Mouse (Mus musculus) ES-Bruce4 (cell line): ENCODE data around the gene C1ra. TPM values are rescaled to one million over a fixed set of nuclear protein-coding genes. Genes with fewer than 3 reads are reported as not detected.
"Not testable (repeated sequence)": the region's sequence is repeated elsewhere in the genome, so short reads cannot be mapped to it uniquely, and the experiment has no call there.

Experiments used
- H3K27ac ChIP-seq: 2 replicates; pipeline ENCODE4 v1.5.1; 2012; ENCODE audit warnings: low read length, inconsistent platforms; ENCODE audit not compliant: insufficient read depth
- H3K27me3 ChIP-seq: 2 replicates; pipeline ENCODE4 v1.6.1; 2012; ENCODE audit warnings: mild to moderate bottlenecking, low read length, inconsistent platforms; ENCODE audit not compliant: control insufficient read depth, poor library complexity, insufficient read depth, severe bottlenecking
- H3K36me3 ChIP-seq: 2 replicates; pipeline ENCODE4 v1.6.1; 2012; ENCODE audit warnings: inconsistent platforms, mild to moderate bottlenecking, low read length, moderate library complexity; ENCODE audit not compliant: control insufficient read depth, poor library complexity, insufficient read depth, severe bottlenecking
- H3K4me1 ChIP-seq: one replicate; pipeline ENCODE4 v1.8.1; 2011; ENCODE audit warnings: low read length; ENCODE audit not compliant: control insufficient read depth, insufficient read depth
- H3K4me3 ChIP-seq: 2 replicates; pipeline ENCODE4 v1.5.1; 2011; ENCODE audit warnings: low read depth, mild to moderate bottlenecking, low read length
- H3K9ac ChIP-seq: 2 replicates; pipeline ENCODE4 v1.6.1; 2012; ENCODE audit warnings: low read depth, mild to moderate bottlenecking, inconsistent platforms; ENCODE audit not compliant: poor library complexity, severe bottlenecking
- H3K9me3 ChIP-seq: replicated peaks from 2 replicates; pipeline ENCODE4 v1.6.1; 2012; ENCODE audit warnings: mild to moderate bottlenecking, low read length, inconsistent platforms; ENCODE audit not compliant: control insufficient read depth, poor library complexity, insufficient read depth, severe bottlenecking
- CTCF ChIP-seq: IDR thresholded peaks from one replicate; pipeline ENCODE4 v1.8.1; 2011; ENCODE audit warnings: low read depth, low read length
- EP300 ChIP-seq: IDR thresholded peaks from 2 replicates; pipeline ENCODE4 v1.6.1; 2011; ENCODE audit warnings: low read depth, low read length; ENCODE audit not compliant: insufficient read depth
- POLR2A ChIP-seq: IDR thresholded peaks from one replicate; pipeline ENCODE4 v1.8.1; 2011; ENCODE audit warnings: low read length; ENCODE audit not compliant: insufficient read depth
- polyA plus RNA-seq: library from polyadenylated mRNA; stranded (reverse); fragments of >200 nt; gene quantifications from 2 replicates; pipeline ENCODE4 v1.2.4, GENCODE M21; 2011; ENCODE audit warnings: low read depth; ENCODE audit not compliant: missing spikeins, insufficient read depth, insufficient read length

C1ra gene
- polyA plus RNA-seq, 1 experiment = 0.27 TPM

DNA sequence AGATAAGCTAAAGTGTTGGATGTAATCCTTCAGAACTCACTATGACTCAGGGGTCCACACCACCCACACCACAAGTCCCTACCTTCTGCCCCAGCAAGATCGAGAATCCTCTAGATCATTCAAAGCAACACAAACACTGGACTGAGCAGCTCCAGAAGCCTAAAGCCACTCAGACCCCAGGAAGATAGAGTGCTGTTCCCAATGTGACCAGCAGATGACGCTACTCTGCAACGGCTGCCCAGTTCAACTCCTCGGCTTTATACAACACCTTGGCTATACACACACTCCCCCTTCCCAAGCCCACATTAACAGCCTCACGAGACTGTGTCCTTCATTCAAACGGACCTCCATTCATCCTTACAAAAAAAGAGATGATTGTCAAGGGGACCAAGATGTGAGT lies 39.4 kb upstream of the C1ra start:
- TF ChIP-seq EP300 (no peak), POLR2A (no peak), CTCF (peak; percentile 99)
- H3K9me3 ChIP-seq = no peaks in the 10 kb centered on the region
- H3K4me1 ChIP-seq = peaks cover 2% of the 10 kb centered on the region
- H3K36me3 ChIP-seq = peaks cover 6% of the 10 kb centered on the region; the same call in 1 of the 2 replicates
- no peak overlapping the region for H3K4me3 ChIP-seq
- H3K9ac ChIP-seq = peak overlapping the region; percentile 92; the same call in 1 of the 2 replicates
- H3K27ac ChIP-seq = no peak overlapping the region
- no peaks in the 10 kb centered on the region for H3K27me3 ChIP-seq

DNA sequence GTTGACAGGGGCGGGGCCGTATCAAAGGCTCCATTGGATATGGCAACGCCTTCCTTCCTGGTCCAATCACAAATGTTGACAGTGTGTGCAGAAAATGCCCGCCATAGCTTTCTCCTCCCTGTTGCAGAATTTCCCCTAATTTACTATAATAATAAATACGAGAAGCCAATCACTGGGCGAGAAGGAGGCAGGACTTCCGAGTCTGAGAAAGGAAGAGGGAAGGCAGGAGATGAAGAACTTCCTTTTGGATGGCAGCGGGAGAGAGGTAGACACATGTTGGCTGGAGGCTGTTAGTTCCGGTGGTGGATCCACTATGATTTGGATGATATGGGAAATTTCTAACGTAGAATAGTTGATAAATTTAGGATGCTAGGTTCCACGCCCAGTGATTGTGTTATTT lies 37.6 kb upstream of the C1ra start:
- peak overlapping the region; percentile 92 for H3K9ac ChIP-seq
- H3K27me3 ChIP-seq = no peaks in the 10 kb centered on the region
- H3K4me1 ChIP-seq = peaks cover 2% of the 10 kb centered on the region
- H3K36me3 ChIP-seq = peaks cover 6% of the 10 kb centered on the region; the same call in 1 of the 2 replicates
- H3K9me3 ChIP-seq = no peaks in the 10 kb centered on the region
- peak overlapping the region; percentile 98 for H3K4me3 ChIP-seq
- TF ChIP-seq CTCF (no peak), EP300 (no peak), POLR2A (no peak)
- peak overlapping the region; percentile 68 for H3K27ac ChIP-seq

DNA sequence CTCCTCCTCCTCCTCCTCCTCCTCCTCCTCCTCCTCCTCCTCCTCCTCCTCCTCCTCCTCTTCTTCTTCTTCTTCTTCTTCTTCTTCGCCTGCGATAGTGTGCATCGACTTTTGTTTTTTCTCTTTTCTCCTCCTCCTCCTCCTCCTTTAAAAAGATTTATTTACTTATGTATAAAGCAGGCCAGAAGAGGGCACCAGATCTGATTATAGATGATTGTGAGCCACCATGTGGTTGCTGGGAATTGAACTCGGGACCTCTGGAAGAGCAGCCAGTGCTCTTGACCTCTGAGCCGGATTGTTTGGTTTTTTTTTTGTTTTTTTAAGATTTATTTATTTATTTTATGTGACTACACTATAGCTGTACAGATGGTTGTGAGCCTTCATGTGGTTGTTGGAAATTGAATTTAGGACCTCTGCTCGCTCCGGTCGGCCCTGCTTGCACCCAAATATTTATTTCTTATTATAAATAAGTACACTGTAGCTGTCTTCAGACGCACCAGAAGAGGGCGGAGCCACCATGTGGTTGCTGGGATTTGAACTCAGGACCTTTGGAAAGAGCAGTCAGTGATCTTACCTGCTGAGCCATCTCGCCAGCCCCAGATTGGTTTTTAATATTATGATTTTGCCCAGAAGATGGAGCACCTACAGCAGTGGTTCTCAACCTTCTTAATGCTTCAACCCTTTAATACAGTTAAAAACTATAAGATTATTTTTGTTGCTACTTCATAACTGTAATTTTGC lies 36.7 kb upstream of the C1ra start:
- Histone ChIP-seq H3K27ac (peak overlapping the region; percentile 71; the same call in 1 of the 2 replicates), H3K4me3 (peak overlapping the region; percentile 98), H3K9ac (peak overlapping the region; percentile 92)
- H3K4me1 ChIP-seq, H3K27me3 ChIP-seq, H3K9me3 ChIP-seq, H3K36me3 ChIP-seq: not testable (repeated sequence)

DNA sequence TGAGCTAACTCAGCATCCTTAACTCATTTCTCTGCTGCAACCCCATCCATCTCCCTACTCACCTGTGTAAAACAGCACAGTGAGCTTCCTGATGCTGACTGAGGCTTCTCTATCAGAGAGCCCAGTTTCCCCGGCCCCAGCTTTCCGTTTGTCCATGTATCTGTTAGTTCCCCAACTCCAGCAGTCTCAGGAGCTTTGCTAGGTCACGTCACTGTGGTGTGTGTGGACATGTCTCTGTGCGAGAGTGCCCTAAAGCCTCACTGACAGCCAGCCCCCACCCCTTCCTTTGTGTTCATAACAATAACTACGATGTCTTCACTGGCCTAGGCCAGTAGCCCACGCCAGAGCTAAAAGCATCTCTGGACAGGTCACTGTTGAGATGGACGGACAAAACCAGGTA lies 36.0 kb upstream of the C1ra start:
- Histone ChIP-seq H3K4me1 (peaks cover 2% of the 10 kb centered on the region), H3K4me3 (peak overlapping the region; percentile 62), H3K27me3 (no peaks in the 10 kb centered on the region), H3K27ac (peak overlapping the region; percentile 71), H3K9me3 (no peaks in the 10 kb centered on the region), H3K36me3 (peaks cover 6% of the 10 kb centered on the region; the same call in 1 of the 2 replicates), H3K9ac (peak overlapping the region; percentile 92)
- TF ChIP-seq EP300 (0 out of 2 replicates have a peak, but pooled peaks have one; percentile 15), CTCF (no peak), POLR2A (no peak)

DNA sequence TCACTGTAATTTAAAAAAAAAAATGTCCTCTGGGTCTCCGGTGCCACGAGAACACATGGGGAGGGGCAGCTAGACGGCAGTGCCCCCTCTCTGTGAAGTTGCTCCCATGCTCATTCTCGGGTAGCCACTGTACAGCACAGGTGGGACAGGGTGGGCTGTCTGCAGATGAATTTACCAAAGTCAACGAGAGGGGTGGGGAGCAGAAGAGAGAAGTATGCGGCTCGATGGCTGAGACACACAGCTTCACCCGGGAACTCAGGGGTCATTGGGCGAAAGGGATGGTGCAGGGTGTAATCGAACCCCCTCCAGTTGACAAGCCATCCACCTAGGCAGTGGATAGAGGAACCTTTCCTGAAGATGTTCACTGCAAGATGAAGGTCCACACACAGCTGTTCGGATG lies 35.4 kb upstream of the C1ra start:
- peak overlapping the region; percentile 92 for H3K9ac ChIP-seq
- H3K4me3 ChIP-seq = peak overlapping the region; percentile 62
- H3K9me3 ChIP-seq = no peaks in the 10 kb centered on the region
- peaks cover 6% of the 10 kb centered on the region; the same call in 1 of the 2 replicates for H3K36me3 ChIP-seq
- no peak for TF ChIP-seq POLR2A
- TF ChIP-seq CTCF = no peak
- TF ChIP-seq EP300 = no peak
- peaks cover 2% of the 10 kb centered on the region for H3K4me1 ChIP-seq
- no peaks in the 10 kb centered on the region for H3K27me3 ChIP-seq
- H3K27ac ChIP-seq = peak overlapping the region; percentile 71

DNA sequence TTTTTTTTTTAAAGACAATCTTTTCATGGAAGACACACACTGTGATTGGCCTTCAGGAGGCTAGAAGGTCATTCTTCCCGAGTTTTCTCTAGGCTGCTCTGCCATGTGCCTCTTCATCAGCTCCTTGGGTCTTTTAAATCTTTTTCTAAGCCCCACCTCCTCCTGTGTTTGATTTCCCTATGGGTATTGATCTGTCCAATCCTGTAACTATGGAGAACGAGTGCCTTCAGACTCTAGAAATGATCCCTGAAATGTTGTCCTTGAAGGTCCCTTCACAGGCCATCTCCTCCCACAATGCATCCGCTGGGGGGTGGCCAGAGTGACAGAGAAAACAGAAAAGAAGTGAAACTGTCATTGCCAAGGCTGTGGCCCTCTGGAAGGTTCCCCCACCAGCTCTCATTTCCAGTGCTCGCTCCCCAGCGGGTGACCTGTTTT lies 35.0 kb upstream of the C1ra start:
- H3K9ac ChIP-seq = peak overlapping the region; percentile 92
- no peaks in the 10 kb centered on the region for H3K27me3 ChIP-seq
- no peak overlapping the region for H3K4me3 ChIP-seq
- peaks cover 6% of the 10 kb centered on the region; the same call in 1 of the 2 replicates for H3K36me3 ChIP-seq
- H3K4me1 ChIP-seq = peaks cover 2% of the 10 kb centered on the region
- TF ChIP-seq POLR2A = no peak
- no peak for TF ChIP-seq CTCF
- TF ChIP-seq EP300 = no peak
- peak overlapping the region; percentile 71 for H3K27ac ChIP-seq
- H3K9me3 ChIP-seq = no peaks in the 10 kb centered on the region
